Mouse (Mus musculus) cortical plate, adult 2 months (tissue): ENCODE results near the gene Antxr1.

ENCODE experiments used
- CTCF ChIP-seq: fragments of 200-500 bp; IDR thresholded peaks from 2 replicates; pipeline ENCODE4 v1.5.1; 2011; ENCODE audit warnings: mild to moderate bottlenecking, control low read depth, low read length; ENCODE audit not compliant: insufficient read depth; ENCODE audit errors: extremely low read depth
- POLR2A ChIP-seq: fragments of 200-500 bp; IDR thresholded peaks from 2 replicates; pipeline ENCODE4 v1.6.1; 2011; ENCODE audit warnings: mild to moderate bottlenecking, low read length, control low read depth; ENCODE audit not compliant: insufficient read depth; ENCODE audit errors: extremely low read depth

GRCm38 (mm10) chr6:87277527-87277926 is 58.1 kb downstream of the Antxr1 start:
- TF ChIP-seq CTCF (no peak), POLR2A (no peak)
